Mouse (Mus musculus) frontal cortex, postnatal 36 days (tissue): ENCODE measurements at regions not wholly inside any gene's neighbourhood (a gene's known extent, or its start where the extent isn't known, plus 50 kb on each side); places are given as distances from the start of the nearest gene placed in this dataset.
A peak's percentile ranks its signal among the peaks of the same experiment; 100 is the strongest.

Source experiments
- DNase-seq, 2 experiments: peaks; one replicate each; pipeline ENCODE4 v3.0.0; 2022; ENCODE audit warnings: low spot score in 2 of 2

- no peak for DNase-seq
Measured at GRCm38 (mm10) chr14:81254343-81254838, 1270.5 kb downstream of the Olfm4 start.

- DNase-seq: no peak
Measured at GRCm38 (mm10) chr14:81255423-81255822, 1271.5 kb downstream of the Olfm4 start.

DNA sequence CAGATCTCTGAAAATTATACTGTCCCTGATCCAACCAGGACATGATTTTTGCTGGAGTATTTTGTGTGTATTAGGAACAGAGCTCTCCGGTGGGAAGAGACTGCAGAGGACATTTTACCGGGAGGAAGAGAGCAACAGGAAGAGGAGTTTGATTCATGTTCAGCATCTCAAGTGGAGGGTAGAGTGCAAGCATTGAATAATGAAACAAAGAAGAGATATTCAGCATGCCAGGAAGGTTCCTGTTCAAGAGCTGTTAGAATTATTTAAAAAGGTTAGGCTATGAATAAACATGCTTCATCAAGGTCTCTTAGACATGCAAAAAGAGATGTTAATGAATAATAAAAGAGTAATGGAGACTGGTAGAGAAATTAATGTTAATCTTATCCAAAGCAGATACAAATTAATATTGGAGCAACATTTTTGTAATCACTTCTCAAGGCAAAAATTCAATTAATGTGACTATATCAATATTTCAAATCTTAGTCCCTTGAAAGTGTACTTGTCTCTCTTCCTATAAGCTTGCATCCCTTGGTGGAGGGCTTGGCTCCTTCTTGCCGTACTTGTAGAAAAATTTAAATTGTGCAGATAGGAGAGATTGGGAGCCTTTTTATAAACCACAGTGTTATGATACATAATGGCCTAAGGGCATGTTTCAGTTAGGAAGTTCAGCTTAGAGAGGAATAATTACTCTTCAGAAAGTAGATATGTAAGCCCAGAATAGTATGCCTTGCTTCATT lies 1283.9 kb downstream of the Olfm4 start:
- no peak for DNase-seq

DNA sequence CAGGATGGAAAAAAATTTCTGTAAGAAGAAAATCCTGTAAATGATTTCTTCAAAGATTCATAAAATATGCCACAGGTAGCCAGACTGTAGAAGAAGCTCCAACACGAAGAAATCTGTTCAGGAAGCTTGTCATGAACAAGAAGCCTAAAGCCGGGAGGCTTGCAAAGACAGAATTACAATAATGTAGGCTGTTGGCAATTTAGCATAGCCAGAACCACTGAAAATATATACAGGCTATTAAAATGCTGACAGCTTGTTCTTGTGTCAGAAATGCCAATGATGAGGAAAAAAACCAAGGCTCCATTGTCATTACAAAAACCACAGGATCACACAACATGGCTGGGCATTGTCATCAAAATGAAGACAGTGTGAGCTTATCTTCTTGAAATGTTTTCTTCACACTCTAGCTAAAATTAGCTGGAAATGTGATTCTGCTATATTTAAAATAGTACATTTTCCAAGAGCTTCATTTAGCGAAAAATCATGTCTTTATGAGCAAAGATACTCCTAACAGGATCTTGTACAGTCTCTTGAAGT lies 1303.7 kb downstream of the Olfm4 start:
- DNase-seq: peak; percentile 1 to 51

- peak in 1 of 2 experiments; percentile 8 for DNase-seq
Measured at GRCm38 (mm10) chr14:81307160-81307559, 1323.3 kb downstream of the Olfm4 start.

DNA sequence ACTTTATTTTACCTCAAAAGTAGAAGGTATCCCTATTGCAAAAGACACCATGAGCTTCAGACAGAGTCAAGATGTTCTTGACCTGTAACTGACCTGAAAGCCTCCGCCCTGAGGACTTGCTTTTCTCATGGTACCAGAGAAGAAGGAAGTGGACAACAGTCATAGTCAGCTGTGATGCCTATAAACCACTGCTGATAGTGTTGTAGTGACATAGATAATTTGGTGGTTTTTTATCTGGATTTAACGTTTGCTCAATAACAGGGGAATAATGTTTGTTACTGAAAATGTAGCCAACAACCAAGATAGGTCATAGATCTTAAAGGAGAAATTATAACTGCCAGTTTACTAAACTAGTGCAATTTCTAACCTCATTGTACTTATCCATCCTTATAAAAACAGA lies 1357.2 kb downstream of the Olfm4 start:
- no peak for DNase-seq

- DNase-seq: no peak
Measured at GRCm38 (mm10) chr14:81387566-81387965, 1403.7 kb downstream of the Olfm4 start.
